Mouse (Mus musculus) mature B cell (primary cell): ENCODE data around the gene Gdf3.
"Not testable (repeated sequence)": the region's sequence is repeated elsewhere in the genome, so short reads cannot be mapped to it uniquely, and the experiment has no call there.

Experiments used
- in situ Hi-C: fragments of 300-500 bp; cut with MboI; formaldehyde crosslinking; loops from 2 replicates; pipeline ENCODE4 v1.14.3; 2019

The Gdf3 gene

GRCm38 (mm10) chr6:122609771-122610170 lies at the start of gene Gdf3:
TSS of gene Gdf3 (minus strand) at chr6:122610087.
- in situ Hi-C loops, result no loop called here

DNA sequence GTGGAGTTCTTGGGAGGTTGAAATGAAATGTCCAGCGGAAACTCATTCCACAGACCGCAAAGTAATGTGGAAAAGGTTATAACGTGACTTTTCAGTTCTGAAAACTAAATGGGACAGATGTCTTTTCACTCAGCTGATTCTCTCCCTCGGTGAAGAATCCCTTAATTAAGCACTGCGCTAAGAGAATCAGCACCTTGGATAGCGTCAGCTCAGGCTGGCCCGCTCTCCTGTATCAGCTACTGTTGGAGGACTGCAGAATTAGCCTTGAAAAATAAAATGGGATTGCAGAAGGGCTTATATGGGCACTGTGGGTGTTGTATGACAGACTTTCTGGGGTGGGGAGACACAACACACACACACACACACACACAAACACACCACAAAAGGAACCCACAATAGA lies 49.7 kb upstream of the Gdf3 start:
- in situ Hi-C loops, result no loop called here

DNA sequence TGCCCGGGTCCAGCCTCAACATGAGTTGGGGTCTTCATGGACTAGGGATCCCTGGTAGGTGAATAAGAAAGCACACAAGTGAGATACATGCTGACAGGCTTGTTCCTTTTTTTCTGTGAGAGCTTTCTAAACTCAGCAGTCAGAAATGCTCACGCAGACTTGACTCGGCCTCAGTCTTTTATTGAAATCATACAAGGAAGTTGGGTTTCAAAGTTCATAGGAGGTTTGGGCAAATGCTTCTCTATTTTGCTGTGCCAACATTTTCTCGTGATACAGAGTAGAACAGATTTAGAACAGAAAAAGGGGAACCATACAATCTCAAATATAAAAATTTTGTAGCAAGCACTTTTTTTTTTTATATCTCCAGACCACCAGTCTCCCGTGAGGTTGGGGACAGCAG lies 47.7 kb upstream of the Gdf3 start:
- in situ Hi-C loops, result no loop called here

DNA sequence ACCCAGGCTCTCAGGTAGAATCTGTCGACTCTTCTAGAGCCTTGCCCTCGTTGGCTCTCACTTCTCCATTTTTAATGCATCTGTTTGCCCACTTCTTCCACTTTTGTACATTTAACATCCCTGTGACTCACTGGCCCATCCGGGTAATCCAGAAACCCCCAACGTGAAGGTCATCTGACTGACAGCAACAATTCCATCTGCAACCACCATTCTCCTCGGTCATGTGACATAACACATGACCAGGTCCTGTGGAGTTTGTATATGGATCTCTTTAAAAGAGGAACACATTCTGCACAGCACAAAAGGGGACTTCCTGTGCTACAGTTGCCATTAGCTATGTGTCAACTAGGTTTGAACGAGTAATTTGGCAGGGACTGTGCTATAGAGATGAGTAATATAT lies 44.4 kb upstream of the Gdf3 start:
- in situ Hi-C loops, result no loop called here

GRCm38 (mm10) chr6:122650398-122650980 lies 40.6 kb upstream of the Gdf3 start:
- in situ Hi-C loops, result no loop called here

GRCm38 (mm10) chr6:122649903-122650302 lies 40.0 kb upstream of the Gdf3 start:
- in situ Hi-C loops, result no loop called here

GRCm38 (mm10) chr6:122644196-122644595 lies 34.3 kb upstream of the Gdf3 start:
- in situ Hi-C loops, result not testable (repeated sequence)

- in situ Hi-C loops, result not testable (repeated sequence)
Measured at GRCm38 (mm10) chr6:122637566-122637965, 27.7 kb upstream of the Gdf3 start.

- in situ Hi-C loops, result no loop called here
Measured at GRCm38 (mm10) chr6:122636666-122637065, 26.8 kb upstream of the Gdf3 start.

DNA sequence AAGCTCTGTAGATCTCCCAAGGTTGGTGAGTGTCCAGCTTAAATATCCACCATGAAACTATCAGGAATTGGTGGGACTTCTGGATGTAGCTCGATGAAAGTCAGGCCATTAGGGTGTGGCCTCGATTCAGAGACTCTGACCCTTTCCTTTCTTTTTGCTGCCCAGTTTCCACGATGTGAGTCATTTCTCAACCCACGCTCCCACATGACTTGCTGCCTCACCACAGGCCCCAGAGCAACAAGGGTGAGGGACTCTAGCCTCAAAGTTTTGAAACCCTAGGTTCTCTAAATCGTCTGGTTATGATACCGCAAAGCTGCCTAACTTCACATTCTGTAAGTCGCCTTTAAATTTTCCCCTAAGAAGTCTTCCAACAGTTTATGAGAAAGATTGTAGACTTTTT lies 25.4 kb upstream of the Gdf3 start:
- in situ Hi-C loops, result no loop called here

DNA sequence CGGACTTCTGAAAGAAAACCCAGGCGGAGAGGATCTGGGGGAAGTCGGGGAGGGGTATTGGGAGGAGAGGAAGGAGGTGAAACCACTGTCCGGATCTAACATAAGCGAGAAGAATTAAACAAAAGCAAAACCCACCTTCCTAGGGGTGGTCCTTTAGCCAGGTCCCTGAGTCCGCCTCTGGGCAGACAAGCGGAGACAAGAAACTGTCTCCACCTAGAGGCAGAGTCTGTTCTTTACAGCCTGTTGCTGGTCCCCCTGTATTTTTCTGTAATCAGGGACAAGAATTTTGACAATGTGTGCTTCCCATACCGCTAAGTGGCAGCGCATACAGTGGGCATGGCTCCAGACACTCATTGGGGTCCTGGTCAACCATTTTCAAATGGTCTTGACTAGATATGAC lies 23.5 kb upstream of the Gdf3 start:
- in situ Hi-C loops, result no loop called here

- in situ Hi-C loops, result no loop called here
Measured at GRCm38 (mm10) chr6:122627469-122628108, 17.7 kb upstream of the Gdf3 start.

- in situ Hi-C loops, result no loop called here
Measured at GRCm38 (mm10) chr6:122626110-122626509, 16.2 kb upstream of the Gdf3 start, which contains the start of gene Dppa3. TSS of gene Dppa3 (plus strand) at chr6:122626410.

- in situ Hi-C loops, result no loop called here
Measured at GRCm38 (mm10) chr6:122625156-122625555, 15.3 kb upstream of the Gdf3 start.

- in situ Hi-C loops, result no loop called here
Measured at GRCm38 (mm10) chr6:122624480-122624879, 14.6 kb upstream of the Gdf3 start.

DNA sequence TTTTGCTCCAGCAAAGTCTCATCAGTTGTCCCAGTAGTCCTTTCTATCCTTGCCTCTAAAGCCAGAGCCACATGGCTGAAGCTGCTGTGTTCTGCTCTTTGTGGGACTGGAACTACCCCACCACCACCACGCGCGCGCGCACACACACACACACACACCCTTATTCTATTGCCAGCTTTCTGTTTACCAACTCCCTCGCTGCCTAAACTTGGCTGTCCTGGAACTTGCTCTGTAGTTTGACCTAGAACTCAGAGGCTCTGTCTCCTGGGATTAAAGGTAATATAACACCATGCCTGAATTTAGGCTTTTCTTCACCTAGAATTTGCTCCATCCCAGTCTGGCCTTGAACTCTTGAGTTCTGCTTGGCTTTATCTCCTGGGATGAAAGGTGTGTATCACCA lies 11.2 kb upstream of the Gdf3 start:
- in situ Hi-C loops, result no loop called here

GRCm38 (mm10) chr6:122616022-122616421 lies 6.1 kb upstream of the Gdf3 start:
- in situ Hi-C loops, result no loop called here

DNA sequence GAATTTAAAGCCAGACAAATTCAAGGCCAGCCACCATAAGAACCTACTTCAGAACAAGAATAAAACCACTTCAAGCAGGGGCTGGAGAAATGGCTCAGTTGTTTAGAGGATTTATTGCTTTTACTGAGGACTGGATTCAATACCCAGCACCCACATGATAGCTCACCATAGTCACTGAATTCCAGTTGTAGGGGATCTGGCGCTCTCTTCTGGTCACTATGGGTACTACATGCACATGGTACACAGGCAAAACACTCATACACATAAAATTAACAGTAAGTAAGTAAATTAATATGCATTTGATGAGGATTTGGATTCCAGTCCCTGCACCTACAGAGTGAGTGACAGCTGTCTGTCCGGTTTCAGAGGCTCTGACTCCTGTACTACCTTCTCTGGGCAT lies 4.2 kb upstream of the Gdf3 start:
- in situ Hi-C loops, result no loop called here

- in situ Hi-C loops, result no loop called here
Measured at GRCm38 (mm10) chr6:122612426-122612825, 2.5 kb upstream of the Gdf3 start.

DNA sequence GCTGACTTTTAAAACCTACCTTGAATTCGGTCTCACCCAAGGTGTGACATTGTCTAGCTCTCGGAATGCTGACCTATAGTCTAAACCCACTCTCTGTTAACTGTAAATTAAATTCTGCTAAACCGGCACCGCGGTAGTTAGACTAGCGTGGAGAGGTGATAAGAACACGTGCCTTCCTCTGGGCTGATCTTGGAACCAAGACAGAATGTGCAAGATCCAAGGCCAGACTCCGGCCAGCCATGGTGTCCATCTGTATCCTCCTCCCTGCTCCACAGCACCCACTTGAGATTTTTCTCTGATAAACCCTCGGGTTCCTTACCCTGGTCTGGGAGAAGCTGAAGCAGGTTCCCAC lies 534 bp downstream of the Gdf3 start:
- in situ Hi-C loops, result no loop called here

GRCm38 (mm10) chr6:122608434-122609376 lies 1.2 kb downstream of the Gdf3 start:
- in situ Hi-C loops, result no loop called here

GRCm38 (mm10) chr6:122607700-122608099 lies 2.2 kb downstream of the Gdf3 start:
- in situ Hi-C loops, result no loop called here

- in situ Hi-C loops, result no loop called here
Measured at GRCm38 (mm10) chr6:122606661-122607060, 3.2 kb downstream of the Gdf3 start.
